Mouse (Mus musculus) c-Kit-positive CD71-positive TER-119-negative erythroid progenitor cells, embryonic 14.5 days (primary cell): ENCODE measurements around the gene Shc4.

Source experiments
- DNase-seq: peaks from one replicate; pipeline ENCODE4 v3.0.0-alpha.2; 2013; ENCODE audit warnings: low read depth

Shc4 gene

DNA sequence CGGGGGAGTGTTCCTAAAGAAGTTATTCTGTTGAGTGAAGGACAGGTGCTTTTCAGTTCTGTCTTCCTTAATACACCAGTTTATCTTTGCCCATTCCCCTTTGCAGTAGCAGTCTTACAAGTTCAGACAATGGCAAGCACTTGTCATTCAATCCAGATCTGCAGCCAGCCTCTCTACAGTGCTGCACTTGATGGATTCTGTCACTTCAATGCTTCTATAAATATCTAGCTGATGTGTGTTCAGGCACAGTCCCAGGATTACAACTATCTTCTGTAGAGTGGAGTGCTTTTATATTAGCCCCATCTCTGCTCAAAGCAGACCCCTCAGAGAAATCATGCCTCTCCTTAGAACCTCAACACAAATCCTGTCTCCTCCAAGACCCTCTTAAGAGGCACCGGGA, 93.9 kb downstream of the Shc4 start:
- DNase-seq: no peak

DNA sequence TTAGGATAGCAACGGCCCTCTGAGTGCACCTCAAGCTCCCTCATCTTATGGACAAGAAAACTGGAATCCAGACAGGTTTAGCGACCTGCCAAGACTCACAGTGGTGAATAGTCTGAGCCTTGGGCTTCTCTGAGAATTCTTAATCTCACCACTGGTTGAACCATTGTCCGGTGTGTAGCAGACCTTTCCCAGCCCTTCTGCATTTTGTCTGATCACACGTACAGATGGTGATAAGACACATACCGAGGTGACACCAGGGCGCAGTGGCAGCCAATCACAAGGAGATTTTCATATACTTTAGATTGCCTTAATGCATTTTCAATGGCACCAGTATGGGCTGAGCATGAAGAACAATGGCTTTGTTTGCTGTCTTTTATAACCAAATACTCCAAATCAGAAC, 95.5 kb downstream of the Shc4 start:
- no peak for DNase-seq

DNA sequence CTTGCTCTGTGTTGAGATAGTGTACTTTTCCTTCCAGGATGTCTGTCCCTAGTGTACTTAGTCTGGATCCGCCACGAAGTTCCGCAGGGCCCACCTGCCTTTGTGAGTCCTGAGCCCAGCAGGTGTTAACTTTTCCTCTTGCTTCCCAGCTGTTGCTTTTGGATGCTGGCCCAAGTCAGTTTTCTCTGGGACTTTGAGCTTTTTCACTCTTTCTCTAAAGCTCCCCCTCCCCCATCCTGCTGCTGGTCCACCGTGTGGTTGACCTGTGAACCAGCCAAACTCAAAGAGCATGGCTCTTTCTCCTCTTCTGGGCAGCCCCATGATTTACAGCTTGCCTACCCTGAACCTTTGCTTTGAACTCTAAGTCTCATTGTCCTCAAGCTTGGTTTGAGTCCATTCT, 97.4 kb downstream of the Shc4 start:
- no peak for DNase-seq

DNA sequence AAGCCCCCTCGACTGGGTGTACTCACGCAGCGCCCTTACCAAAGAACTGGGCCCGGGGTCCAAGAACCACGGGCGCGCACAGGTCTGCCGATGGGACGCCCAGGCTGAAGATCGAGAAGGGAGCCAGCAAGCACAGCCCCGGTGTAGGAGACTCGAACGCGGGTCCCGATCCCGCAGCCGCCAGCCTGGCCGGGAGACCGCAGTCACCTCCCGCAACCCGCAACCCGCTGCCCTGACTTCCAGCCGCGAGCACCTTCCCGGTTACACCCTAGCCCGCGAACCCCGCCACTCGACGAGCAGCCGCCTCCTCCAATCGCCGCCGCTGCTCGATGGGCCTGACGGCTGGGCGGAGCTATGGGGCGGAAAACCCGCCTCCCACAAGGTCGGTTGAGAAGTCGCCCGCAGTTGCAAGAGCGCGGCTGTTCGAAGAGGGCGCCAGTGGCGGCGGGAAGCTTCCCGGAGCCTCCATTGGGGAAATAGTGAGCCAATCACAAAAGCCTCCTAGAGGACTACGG, 99.1 kb downstream of the Shc4 start, which contains the start of gene Cep152:
Gene Cep152 (minus strand): TSS at position 277 of the 515 bp plus-strand sequence.
- DNase-seq: peak; percentile 93

DNA sequence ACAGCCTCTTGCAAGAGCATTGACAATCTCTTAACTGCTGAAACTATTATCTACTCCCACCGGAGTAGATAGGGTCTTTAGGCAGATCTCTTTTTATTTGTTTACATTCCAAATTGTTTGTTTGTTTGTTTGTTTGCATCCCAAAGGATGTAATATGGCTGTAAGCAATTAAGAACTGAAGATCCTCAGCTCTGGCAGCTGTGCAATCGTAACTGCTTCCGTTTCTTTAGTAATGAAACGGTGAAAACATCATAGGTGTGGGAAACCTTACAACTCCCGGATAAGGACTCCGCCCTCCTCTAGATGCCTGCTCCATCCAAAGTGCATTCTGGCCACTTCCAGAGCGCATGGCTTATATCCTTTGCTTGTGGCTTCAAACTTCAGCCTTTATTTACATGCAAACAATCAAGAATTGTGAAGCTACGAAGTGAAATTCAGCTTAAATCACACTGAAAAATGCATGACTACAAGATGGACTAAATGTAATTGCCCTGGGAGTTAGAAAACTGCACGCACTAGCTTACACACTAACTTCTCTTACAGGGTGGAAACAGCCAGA, 99.7 kb downstream of the Shc4 start:
- peak; percentile 22 for DNase-seq

DNA sequence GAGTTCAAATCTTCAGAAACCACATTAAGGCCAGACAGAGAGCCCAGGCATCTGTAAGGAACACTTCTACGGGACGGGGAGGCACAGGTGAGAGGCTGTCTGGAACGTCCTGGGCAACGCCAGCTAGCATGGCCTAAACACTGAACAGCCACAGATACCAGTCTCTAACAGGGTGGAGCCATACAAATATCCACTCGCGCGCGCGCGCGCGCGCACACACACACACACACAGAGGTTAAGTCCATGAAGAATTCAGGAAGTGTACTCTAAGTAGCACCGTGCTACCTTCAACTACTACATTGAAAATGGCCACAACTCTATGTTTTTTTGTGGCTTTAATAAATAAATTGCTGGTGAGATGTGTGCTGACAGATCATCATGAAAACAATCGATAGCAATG, 100.7 kb downstream of the Shc4 start:
- no peak for DNase-seq

DNA sequence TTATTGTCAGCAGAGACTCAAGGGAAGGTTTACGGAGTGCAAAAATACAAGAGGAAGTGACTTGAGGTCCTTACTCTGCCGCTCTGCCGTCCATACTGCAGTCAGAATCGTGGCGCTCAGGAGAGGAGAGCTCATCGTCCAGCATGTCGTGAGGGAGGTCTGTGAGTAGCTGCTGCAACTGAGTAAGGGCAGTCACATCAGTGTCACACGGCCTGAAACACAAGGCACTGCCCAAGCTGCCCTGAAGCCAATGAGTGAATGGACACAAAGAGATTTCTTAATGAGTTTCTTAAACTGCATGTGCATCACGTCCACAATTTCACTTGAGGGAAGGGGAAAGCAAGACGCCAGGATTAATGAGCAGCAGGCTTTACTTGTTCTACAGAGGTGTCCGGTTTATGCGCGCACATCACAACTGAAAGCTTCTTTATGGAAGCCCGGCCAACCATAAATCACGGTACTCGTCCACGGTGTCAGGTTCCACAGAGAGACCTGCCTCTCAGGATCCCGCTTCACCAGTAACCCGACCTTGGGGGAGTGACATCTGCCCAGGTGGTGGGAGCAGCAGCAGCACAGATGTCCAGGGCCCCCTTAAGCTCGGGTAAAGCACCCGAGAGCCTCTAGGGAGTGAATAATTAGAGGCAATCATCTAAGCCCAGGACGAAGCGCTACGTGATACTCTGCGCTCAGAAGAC, 103.6 kb downstream of the Shc4 start:
- no peak for DNase-seq

DNA sequence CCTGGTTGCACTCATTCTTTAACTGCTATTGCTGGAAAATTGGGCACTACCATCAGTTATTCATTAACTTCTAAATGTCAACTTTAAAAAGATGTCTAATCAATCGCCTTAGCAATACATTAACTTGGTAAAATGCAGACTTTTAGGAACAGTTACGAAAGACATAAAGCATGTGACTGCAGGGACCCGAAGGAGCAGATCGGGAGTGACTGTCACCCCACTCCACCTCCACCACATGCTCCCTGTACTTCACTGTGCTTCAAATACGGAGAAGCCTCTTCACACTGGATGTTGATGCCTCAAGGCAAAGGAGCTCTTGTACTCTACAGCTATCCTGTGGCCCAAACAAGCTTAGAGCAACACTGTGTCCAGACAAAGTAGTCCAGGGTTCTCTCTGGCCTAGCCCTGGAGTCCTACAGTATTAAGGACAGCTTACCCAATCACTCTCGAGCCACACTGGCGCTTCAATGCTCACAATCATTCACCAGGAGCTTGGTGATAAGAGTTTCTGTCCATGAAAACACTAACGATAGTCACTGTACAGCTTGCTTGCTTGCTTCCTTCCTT, 108.0 kb downstream of the Shc4 start:
- no peak for DNase-seq

DNA sequence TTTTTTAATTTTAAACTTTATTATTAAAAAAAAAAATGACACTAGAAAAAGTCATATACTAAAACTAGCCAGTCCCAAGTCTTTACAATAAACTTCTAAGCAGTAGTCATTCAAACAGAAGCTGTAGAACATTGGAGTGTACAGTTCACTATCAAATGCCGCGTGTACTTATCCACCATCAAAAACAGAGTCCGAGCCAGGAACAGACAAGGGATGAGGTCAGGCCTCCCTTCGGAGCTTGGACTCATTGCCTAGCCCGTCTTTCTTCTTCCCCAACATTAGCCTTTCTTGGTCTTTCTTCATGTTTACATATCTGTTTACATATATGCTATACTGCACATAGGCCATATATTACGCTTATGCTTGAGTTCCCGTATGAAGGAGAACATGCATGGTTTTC, 108.5 kb downstream of the Shc4 start:
- DNase-seq: no peak

DNA sequence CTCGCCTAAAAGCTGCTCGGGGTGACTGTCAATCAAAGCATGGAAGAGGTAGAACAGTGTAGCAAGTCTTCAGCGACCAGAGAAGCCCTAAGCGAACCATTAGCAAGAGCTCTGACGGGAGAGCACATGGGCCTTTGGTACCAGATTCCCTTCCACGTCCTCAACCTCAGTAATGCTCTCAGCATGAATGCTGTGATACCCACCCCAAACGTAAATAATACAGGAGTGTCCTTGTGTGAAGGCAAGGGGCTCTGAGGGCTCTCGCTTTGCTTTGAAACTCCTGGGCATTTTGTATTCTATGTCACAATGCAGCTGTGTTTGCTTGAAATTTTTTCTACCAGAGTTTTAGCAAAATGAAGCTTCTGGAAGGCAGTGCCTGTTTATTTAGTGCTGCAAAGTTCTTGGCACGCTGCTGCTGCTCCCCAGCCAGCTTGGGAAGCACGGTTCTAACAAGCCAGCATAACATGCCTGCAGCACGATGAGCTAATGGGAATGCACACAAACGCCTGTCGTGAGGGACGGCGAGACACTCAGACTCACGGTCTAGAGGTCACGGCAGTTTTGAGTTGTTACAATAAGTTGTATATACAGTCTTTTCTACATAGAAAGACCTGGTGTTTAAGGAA, 117.6 kb downstream of the Shc4 start:
- no peak for DNase-seq

DNA sequence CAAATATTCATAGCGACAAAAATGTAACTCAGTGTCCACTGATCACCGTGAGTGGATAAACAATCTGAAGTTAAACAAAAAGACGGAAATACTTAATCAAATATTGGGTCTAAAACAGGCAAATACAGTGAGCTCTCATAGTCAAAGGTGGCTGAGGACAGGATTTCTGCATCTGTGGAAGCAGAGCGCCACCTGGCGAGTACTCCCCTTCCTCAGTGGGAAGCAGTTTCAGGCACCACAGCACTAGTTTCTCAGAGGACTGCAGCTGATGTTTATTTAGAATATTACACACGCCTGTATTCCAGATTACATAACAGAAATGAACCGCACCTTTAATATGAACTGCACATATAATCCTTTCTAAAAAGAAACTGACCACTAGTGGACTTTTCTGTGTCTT, 119.3 kb downstream of the Shc4 start:
- no peak for DNase-seq

DNA sequence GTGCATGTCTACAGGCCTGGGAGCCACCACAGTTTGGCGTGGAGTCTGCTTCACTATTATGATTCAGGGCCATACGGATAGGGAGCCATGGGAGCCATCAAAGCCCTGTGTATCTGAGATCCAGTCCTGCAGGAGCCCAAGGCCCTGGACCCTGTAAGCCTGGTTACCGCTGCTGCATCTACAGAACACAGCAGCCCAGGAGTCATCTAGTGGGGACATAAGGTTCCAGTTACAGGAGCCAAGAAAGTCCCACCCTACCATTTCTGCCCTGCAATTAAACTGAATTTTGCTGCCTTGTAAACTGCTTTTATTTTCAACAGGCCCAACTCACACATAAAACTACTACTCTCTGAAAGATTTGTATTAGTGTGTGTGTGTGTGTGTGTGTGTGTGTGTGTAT, 121.0 kb downstream of the Shc4 start:
- DNase-seq: no peak

DNA sequence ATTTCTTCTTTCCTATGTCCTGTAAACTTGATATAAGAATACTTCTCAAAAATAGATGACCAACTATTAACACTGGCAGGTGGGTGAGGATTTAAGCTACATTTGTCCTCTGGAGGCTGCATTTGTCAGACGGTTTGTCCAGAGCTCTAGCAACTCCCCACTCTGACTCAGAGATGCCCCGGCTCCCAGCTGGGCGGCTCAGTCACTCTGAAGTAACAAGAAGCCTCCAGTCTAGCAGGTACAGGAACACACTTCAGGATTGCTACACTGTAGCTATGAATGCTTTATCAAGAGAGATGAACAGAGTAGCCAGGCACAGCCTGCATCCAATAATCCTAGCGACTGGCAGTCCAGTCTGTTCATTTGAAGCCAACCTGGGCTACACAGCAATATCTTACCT, 125.0 kb downstream of the Shc4 start:
- no peak for DNase-seq

DNA sequence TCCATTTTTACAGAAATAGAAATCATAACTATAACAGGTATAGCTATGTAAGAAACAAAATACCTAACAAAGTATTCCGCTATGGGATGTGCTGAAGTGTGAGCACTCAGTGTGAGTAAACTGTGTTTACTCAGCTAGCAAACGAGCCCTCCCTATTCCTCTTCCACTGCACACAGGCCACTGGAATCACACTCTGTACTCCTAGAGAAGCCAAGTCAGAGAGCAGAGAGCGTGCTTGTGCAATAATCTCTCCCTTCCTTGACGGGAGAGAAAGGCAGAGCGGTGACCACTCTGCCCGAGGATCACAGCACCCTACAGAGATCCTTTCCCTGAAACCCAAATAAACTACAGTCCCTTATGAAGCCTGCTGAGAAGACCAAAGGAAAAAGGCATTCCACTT, 125.7 kb downstream of the Shc4 start:
- DNase-seq: no peak

DNA sequence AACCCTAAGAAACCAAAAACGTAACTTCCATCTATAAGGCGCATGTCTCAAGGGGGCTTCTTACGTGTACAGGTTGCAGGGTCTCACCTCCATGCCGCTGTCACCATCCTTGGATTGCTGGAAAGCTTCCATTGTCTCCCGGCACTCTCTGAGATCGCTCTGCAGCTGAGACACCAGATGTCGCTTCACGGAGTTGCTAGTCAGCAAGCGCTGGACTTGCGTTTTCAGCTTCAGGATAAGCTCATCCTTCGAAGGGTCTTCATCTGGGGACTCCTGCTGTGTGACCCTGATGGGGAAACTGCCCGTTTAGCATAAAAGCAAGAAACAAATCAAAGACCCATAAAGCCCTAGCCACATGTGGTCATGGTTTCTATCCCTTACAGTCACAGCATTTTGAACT, 129.2 kb downstream of the Shc4 start:
- DNase-seq: no peak

DNA sequence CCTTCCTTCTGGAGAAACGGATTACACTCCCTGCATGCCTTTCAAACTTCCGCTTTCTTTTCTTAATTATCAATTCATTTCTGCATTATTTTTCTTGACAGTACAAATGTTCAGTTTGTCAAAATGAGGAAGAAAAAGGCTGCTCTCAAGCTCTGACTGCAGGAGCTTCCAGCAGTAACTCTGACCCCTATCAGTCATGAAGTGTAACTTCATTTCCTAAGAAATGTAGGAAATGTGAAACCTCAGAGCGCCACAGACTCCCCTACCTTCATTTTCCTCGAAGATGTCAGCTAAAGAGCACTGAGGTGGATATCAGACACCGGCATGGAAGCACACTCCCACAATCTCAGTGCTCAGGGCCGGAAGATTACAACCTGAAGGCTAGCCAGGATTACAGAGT, 129.9 kb downstream of the Shc4 start:
- DNase-seq: no peak

DNA sequence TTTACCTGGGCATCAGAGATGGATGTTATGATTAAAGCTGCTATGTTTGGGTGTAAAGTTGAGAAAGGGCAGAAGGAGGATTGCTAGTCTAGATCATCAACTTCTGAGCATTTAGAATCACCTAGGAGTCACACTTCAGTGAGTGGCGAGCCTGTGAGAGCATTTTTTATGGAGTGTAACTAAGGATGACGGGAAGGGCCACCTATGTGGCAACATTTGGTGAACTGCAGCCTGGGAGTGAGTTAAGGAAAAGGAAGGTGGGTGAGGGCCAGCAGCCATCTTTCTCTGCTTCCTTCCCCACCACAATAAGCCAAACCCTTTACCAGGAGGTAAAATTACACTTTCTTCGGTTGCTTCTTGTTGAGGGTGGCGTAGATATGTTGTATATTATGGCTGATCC, 132.1 kb downstream of the Shc4 start:
- DNase-seq: no peak

DNA sequence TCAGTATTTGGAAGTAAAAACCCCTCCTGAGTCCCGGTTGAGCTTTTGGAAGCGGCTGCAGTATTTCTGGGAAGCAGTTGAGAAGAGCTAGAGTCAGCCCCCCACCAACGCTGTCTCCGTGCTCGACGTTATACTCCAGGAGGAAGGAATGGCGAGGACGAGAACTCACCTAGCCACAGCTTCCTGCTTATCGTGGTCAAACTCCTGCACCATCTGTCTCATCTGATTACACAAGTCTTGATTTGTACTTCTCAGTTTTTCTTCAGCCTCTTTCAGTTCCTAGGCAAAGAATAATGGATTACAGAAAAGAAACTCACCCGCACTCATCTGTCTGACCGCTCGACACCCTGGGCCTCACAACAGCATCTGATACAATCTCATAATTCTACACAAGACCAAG, 134.7 kb downstream of the Shc4 start:
- DNase-seq: no peak

DNA sequence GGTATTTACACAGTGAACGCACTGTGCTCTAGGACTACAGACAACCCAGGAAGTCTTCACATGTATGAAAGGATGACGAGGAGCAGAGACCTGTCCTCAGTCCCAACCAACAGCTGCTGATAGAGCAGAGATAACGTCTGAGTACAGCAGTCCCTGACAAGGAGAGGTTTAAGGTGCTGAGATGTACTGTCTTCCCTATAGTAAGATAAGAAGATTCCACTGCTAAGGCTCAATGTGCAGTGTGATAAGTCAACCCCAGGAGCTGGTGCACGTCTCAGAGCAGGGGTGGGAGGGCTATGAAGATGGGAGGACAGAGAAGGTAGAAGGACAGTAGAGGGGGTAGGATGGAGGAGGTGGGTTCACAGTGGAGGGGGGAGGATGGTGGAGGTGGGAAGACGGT, 142.9 kb downstream of the Shc4 start:
- DNase-seq: no peak

DNA sequence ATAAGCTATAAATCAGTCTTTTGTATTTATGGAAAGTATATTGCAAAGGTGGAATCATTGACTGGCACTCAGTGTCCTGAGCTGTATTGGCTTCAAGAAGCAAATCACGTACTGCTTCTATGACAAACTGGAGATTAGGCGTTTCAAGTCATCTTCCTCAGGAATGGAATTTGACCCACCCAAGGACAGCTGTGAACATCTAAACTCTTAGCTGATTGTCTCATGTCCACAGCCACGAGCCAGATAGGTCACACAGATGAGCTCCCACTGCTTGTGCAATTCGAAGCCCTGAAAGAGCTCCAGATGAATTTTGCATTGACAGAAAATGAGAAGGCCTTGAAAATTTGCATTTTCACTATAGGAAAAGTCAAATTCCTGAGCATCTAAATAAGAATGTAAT, 146.3 kb downstream of the Shc4 start:
- DNase-seq: no peak
